Mouse (Mus musculus) lung, adult 10 weeks (tissue): ENCODE data around the gene Nxph1. TPM values are rescaled to one million over a fixed set of nuclear protein-coding genes. Genes with fewer than 3 reads are reported as not detected.

Source experiments
- polyA plus RNA-seq: library from polyadenylated mRNA; stranded (reverse); fragments of 350-450 nt; fragmentation: Illumina TruSeq; extraction: RNeasy Lipid Tissue Mini Kit (QIAGEN cat#74804); gene quantifications from one replicate; pipeline ENCODE4 v1.2.3, GENCODE M21; 2014; ENCODE audit warnings: low read depth, low replicate concordance; ENCODE audit not compliant: insufficient read depth

Nxph1 gene
- 0.11 TPM for polyA plus RNA-seq

DNA sequence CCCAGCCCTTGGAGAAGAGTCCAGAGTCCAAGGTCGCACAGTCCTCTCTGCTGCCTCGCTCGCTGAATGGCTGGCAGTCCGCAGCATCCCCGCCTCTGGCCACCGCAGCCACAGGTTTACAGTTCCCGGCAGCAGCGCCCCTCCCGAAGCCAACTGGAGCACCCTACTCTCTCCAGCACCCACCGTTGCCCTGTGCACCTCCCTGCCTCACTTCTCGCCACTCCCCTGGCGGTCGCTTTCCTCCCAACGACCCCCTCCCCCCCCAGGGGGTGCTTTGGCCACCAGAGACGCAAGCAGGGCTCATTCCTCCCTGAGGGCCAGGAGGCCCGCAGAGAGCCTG is at the start of gene Nxph1:
Gene Nxph1, plus strand, starts transcription at position 301 of the 340 bp plus-strand sequence.

Other genes starting within 250 kb of the Nxph1 start
- 25.1 TPM for gene Ica1, start 169.9 kb upstream of the Nxph1 start, polyA plus RNA-seq